Mouse (Mus musculus) testis, adult 2 months (tissue): ENCODE measurements around the gene Nrip1.

Source experiments
- CTCF ChIP-seq: fragments of 200-500 bp; IDR thresholded peaks from 2 replicates; pipeline ENCODE4 v1.5.1; 2012; ENCODE audit warnings: low read depth, mild to moderate bottlenecking, inconsistent platforms, low read length, moderate library complexity; ENCODE audit not compliant: control insufficient read depth, insufficient read depth, insufficient replicate concordance
- POLR2A ChIP-seq: fragments of 200-500 bp; IDR thresholded peaks from 2 replicates; pipeline ENCODE4 v1.6.1; 2012; ENCODE audit warnings: low read depth, mild to moderate bottlenecking, inconsistent platforms, low read length, moderate library complexity; ENCODE audit not compliant: control insufficient read depth

- no peak for TF ChIP-seq CTCF
- TF ChIP-seq POLR2A: no peak
These were observed 54.1 kb downstream of the Nrip1 start for GRCm38 (mm10) chr16:76319364-76320117.
